8 mouse cellular contexts compared by ENCODE assay signal in genomic region chr17:34627943-34628643, GRCm38 (mm10). TPM values are rescaled to one million over a fixed set of nuclear protein-coding genes. Genes with fewer than 3 reads are reported as not detected.
DNase-seq lines count a peak whose midpoint lies in the region; ATAC-seq and TF ChIP-seq lines count a peak whose summit lies in the region.

Ppt2 (minus strand) TSS chr17:34628510.

- H3K4me2 ChIP-seq in intestine, embryonic 15.5 days (replicated peaks): peak within 1 kb of the TSS; percentile 92
- peak within 1 kb of the TSS; percentile 94 for H3K4me2 ChIP-seq in limb, embryonic 13.5 days (replicated peaks)
- H3K4me2 ChIP-seq in midbrain, embryonic 16.5 days (ENCODE audit: low read length): peak within 1 kb of the TSS; percentile 92

- ATAC-seq in intestine, embryonic 15.5 days: peak; percentile 44
- no peak for ATAC-seq in limb, embryonic 13.5 days (ENCODE audit: low FRiP score, low read depth)
- peak; percentile 11; the same call in 1 of the 2 replicates for ATAC-seq in midbrain, embryonic 16.5 days
- ATAC-seq in frontal cortex, adult (ENCODE audit: low TSS enrichment): no peak

- no peaks in the 10 kb centered on the region for H3K36me3 ChIP-seq in spleen, adult 2 months (ENCODE audit: control insufficient read depth, insufficient read depth, low read length)
- H3K36me3 ChIP-seq in intestine, embryonic 15.5 days: peaks cover 6% of the 10 kb centered on the region; the same call in 1 of the 2 replicates
- H3K36me3 ChIP-seq in limb, embryonic 13.5 days: peaks cover 18% of the 10 kb centered on the region
- H3K36me3 ChIP-seq in midbrain, embryonic 16.5 days (ENCODE audit: control insufficient read depth, insufficient read depth, low read length): no peaks in the 10 kb centered on the region

- peaks cover 19% of the 10 kb centered on the region for H3K4me1 ChIP-seq in spleen, adult 2 months (ENCODE audit: control insufficient read depth, insufficient read depth, insufficient read length)
- H3K4me1 ChIP-seq in intestine, embryonic 15.5 days (replicated peaks): peaks cover 40% of the 10 kb centered on the region
- peaks cover 56% of the 10 kb centered on the region for H3K4me1 ChIP-seq in limb, embryonic 13.5 days
- peaks cover 46% of the 10 kb centered on the region for H3K4me1 ChIP-seq in midbrain, embryonic 16.5 days (ENCODE audit: control insufficient read depth, insufficient read depth, low read length)

- TF ChIP-seq CTCF in spleen, adult 2 months (IDR thresholded peaks at IDR 0.05; ENCODE audit: extremely low read depth, insufficient read depth, insufficient read length, insufficient replicate concordance): no peak

- no peak for TF ChIP-seq POLR2A in spleen, adult 2 months (IDR thresholded peaks at IDR 0.05; ENCODE audit: low read depth, low read length)

- H3K27ac ChIP-seq in spleen, adult 2 months (ENCODE audit: insufficient read depth, low read length): peak within 1 kb of the TSS; percentile 58
- peak within 1 kb of the TSS; percentile 96 for H3K27ac ChIP-seq in intestine, embryonic 15.5 days
- peak within 1 kb of the TSS; percentile 95 for H3K27ac ChIP-seq in limb, embryonic 13.5 days
- H3K27ac ChIP-seq in midbrain, embryonic 16.5 days (ENCODE audit: low read length): peak within 1 kb of the TSS; percentile 85

- peaks cover 12% of the 10 kb centered on the region; the same call in 1 of the 2 replicates for H3K27me3 ChIP-seq in spleen, adult 2 months (ENCODE audit: control insufficient read depth, insufficient read depth, low read length)
- H3K27me3 ChIP-seq in intestine, embryonic 15.5 days (replicated peaks): peaks cover 24% of the 10 kb centered on the region
- H3K27me3 ChIP-seq in limb, embryonic 13.5 days: peaks cover 47% of the 10 kb centered on the region
- H3K27me3 ChIP-seq in midbrain, embryonic 16.5 days (ENCODE audit: control insufficient read depth, insufficient read depth, low read depth, low read length): 0 out of 2 replicates have a peak, but pooled peaks cover 2% of the 10 kb centered on the region

- H3K9ac ChIP-seq in intestine, embryonic 15.5 days: peak within 1 kb of the TSS; percentile 66
- H3K9ac ChIP-seq in limb, embryonic 13.5 days: peak within 1 kb of the TSS; percentile 77
- peak within 1 kb of the TSS; percentile 78 for H3K9ac ChIP-seq in midbrain, embryonic 16.5 days (ENCODE audit: low read depth, low read length)

- 8% methylated on average over 29 of the region's 29 CpGs for WGBS in spleen, adult 2 months
- WGBS in intestine, embryonic 15.5 days: 2% methylated on average over 29 of the region's 29 CpGs
- 4% methylated on average over 29 of the region's 29 CpGs for WGBS in limb, embryonic 13.5 days
- WGBS in midbrain, embryonic 16.5 days: 3% methylated on average over 29 of the region's 29 CpGs

- H3K4me3 ChIP-seq in spleen, adult 2 months (ENCODE audit: extremely low read depth, insufficient read depth, insufficient read length): peak within 1 kb of the TSS; percentile 60
- H3K4me3 ChIP-seq in intestine, embryonic 15.5 days (replicated peaks): peak within 1 kb of the TSS; percentile 69
- H3K4me3 ChIP-seq in limb, embryonic 13.5 days: peak within 1 kb of the TSS; percentile 79
- peak within 1 kb of the TSS; percentile 73 for H3K4me3 ChIP-seq in midbrain, embryonic 16.5 days (ENCODE audit: low read depth, low read length)

- H3K9me3 ChIP-seq in intestine, embryonic 15.5 days: no peaks in the 10 kb centered on the region
- no peaks in the 10 kb centered on the region for H3K9me3 ChIP-seq in limb, embryonic 13.5 days
- H3K9me3 ChIP-seq in midbrain, embryonic 16.5 days (replicated peaks; ENCODE audit: control insufficient read depth, low read length, poor library complexity, severe bottlenecking): no peaks in the 10 kb centered on the region

- no peak for DNase-seq in spleen, adult 2 months (ENCODE audit: low read depth in 1 of 2, low spot score in 2 of 2)
- no peak for DNase-seq in spleen, postnatal 14 days (ENCODE audit: low spot score in 2 of 2)
- peak; percentile 85 for DNase-seq in cerebellum, adult 9-10 months
- DNase-seq in gonadal fat pad, adult 2 months (ENCODE audit: low read depth): no peak

RNA-seq across cellular contexts. Expression of gene Ppt2, which starts in this region (rescaled TPM):
- polyA plus RNA-seq in spleen, adult 2 months (2012; rRNA removed): 31.7 and 36.3 TPM in 2 replicates
- polyA plus RNA-seq in gonadal fat pad, adult 2 months (2012; rRNA removed): 49.6 and 62.9 TPM in 2 replicates
- polyA plus RNA-seq in intestine, embryonic 15.5 days (2015; fragmentation: Nextera tagmentation; extraction: Ambion mirVana): 27.8 and 29.6 TPM in 2 replicates
- 22.8 and 24.4 TPM in 2 replicates for polyA plus RNA-seq in limb, embryonic 13.5 days (2015; fragmentation: Nextera tagmentation; extraction: Ambion mirVana)
- 19.9 and 21.0 TPM in 2 replicates for polyA plus RNA-seq in midbrain, embryonic 16.5 days (2015; fragmentation: Nextera tagmentation; extraction: Ambion mirVana)

Comparison
In these comparisons a context has a peak if more than half of its experiments do, and no peak if none do; other contexts are left out.
1. ATAC-seq: peak in intestine, embryonic 15.5 days (single experiment) and midbrain, embryonic 16.5 days (single experiment); none in limb, embryonic 13.5 days (single experiment) and frontal cortex, adult (single experiment).
2. Peak in every context shown above with its lines, with median percentiles within 50 percentile points of each other: H3K27ac ChIP-seq, H3K4me3 ChIP-seq, H3K4me2 ChIP-seq and H3K9ac ChIP-seq.